Mouse (Mus musculus): ENCODE data around the gene Tcf3. TPM values are rescaled to one million over a fixed set of nuclear protein-coding genes. Genes with fewer than 3 reads are reported as not detected.

Tcf3 gene
- polyA plus RNA-seq, 1 experiment: 101 TPM

GRCm38 (mm10) chr10:80431570-80432386, 1.7 kb downstream of the Tcf3 start:
- H3K4me3 ChIP-seq (ENCODE audit: low read depth, low read length): peak overlapping the region; percentile 94
- no peak overlapping the region for H3K27ac ChIP-seq (ENCODE audit: insufficient read depth, low read depth, low read length)
- H3K27me3 ChIP-seq (ENCODE audit: control insufficient read depth, insufficient read depth, low read length): no peaks in the 10 kb centered on the region
- WGBS: 18% methylated on average over 16 of the region's 16 CpGs
- peaks cover 24% of the 10 kb centered on the region for H3K36me3 ChIP-seq (ENCODE audit: control insufficient read depth, insufficient read depth, low read length)
- TF ChIP-seq POLR2A (IDR thresholded peaks at IDR 0.05; ENCODE audit: low read depth, low read length) (no peak), CTCF (IDR thresholded peaks at IDR 0.05; ENCODE audit: extremely low read depth, insufficient read length, insufficient replicate concordance, low read depth, low read length) (no peak)
- peaks cover 29% of the 10 kb centered on the region for H3K4me1 ChIP-seq (ENCODE audit: control insufficient read depth, insufficient read depth, insufficient read length, low read length)

GRCm38 (mm10) chr10:80430375-80430980, 3.0 kb downstream of the Tcf3 start:
- Histone ChIP-seq H3K4me1 (ENCODE audit: control insufficient read depth, insufficient read depth, insufficient read length, low read length) (peaks cover 20% of the 10 kb centered on the region), H3K36me3 (ENCODE audit: control insufficient read depth, insufficient read depth, low read length) (peaks cover 36% of the 10 kb centered on the region), H3K27ac (ENCODE audit: insufficient read depth, low read depth, low read length) (0 out of 2 replicates have a peak overlapping the region, but pooled peaks have one; percentile 9), H3K27me3 (ENCODE audit: control insufficient read depth, insufficient read depth, low read length) (no peaks in the 10 kb centered on the region), H3K4me3 (ENCODE audit: low read depth, low read length) (no peak overlapping the region)
- WGBS: 65% methylated on average over 8 of the region's 8 CpGs
- TF ChIP-seq POLR2A (IDR thresholded peaks at IDR 0.05; ENCODE audit: low read depth, low read length) (no peak), CTCF (IDR thresholded peaks at IDR 0.05; ENCODE audit: extremely low read depth, insufficient read length, insufficient replicate concordance, low read depth, low read length) (no peak)

GRCm38 (mm10) chr10:80429800-80430199, 3.6 kb downstream of the Tcf3 start:
- TF ChIP-seq POLR2A (IDR thresholded peaks at IDR 0.05; ENCODE audit: low read depth, low read length) (no peak), CTCF (IDR thresholded peaks at IDR 0.05; ENCODE audit: extremely low read depth, insufficient read length, insufficient replicate concordance, low read depth, low read length) (no peak)
- peaks cover 42% of the 10 kb centered on the region for H3K36me3 ChIP-seq (ENCODE audit: control insufficient read depth, insufficient read depth, low read length)
- H3K27me3 ChIP-seq (ENCODE audit: control insufficient read depth, insufficient read depth, low read length): no peaks in the 10 kb centered on the region
- H3K4me3 ChIP-seq (ENCODE audit: low read depth, low read length): no peak overlapping the region
- 0 out of 2 replicates have a peak overlapping the region, but pooled peaks have one; percentile 9 for H3K27ac ChIP-seq (ENCODE audit: insufficient read depth, low read depth, low read length)
- H3K4me1 ChIP-seq (ENCODE audit: control insufficient read depth, insufficient read depth, insufficient read length, low read length): peaks cover 13% of the 10 kb centered on the region
- WGBS: 89% methylated on average over 8 of the region's 8 CpGs

- Histone ChIP-seq H3K27me3 (ENCODE audit: control insufficient read depth, insufficient read depth, low read length) (no peaks in the 10 kb centered on the region), H3K27ac (ENCODE audit: insufficient read depth, low read depth, low read length) (no peak overlapping the region), H3K36me3 (ENCODE audit: control insufficient read depth, insufficient read depth, low read length) (peaks cover 47% of the 10 kb centered on the region), H3K4me3 (ENCODE audit: low read depth, low read length) (no peak overlapping the region), H3K4me1 (ENCODE audit: control insufficient read depth, insufficient read depth, insufficient read length, low read length) (peaks cover 41% of the 10 kb centered on the region)
- TF ChIP-seq CTCF (IDR thresholded peaks at IDR 0.05; ENCODE audit: extremely low read depth, insufficient read length, insufficient replicate concordance, low read depth, low read length) (no peak), POLR2A (IDR thresholded peaks at IDR 0.05; ENCODE audit: low read depth, low read length) (no peak)
- WGBS: 93% methylated on average over 3 of the region's 3 CpGs
Measured at GRCm38 (mm10) chr10:80425041-80425440, 8.4 kb downstream of the Tcf3 start.

GRCm38 (mm10) chr10:80423562-80423961, 9.9 kb downstream of the Tcf3 start:
- Histone ChIP-seq H3K27me3 (ENCODE audit: control insufficient read depth, insufficient read depth, low read length) (no peaks in the 10 kb centered on the region), H3K36me3 (ENCODE audit: control insufficient read depth, insufficient read depth, low read length) (peaks cover 44% of the 10 kb centered on the region), H3K4me1 (ENCODE audit: control insufficient read depth, insufficient read depth, insufficient read length, low read length) (peaks cover 55% of the 10 kb centered on the region), H3K4me3 (ENCODE audit: low read depth, low read length) (no peak overlapping the region), H3K27ac (ENCODE audit: insufficient read depth, low read depth, low read length) (peak overlapping the region; percentile 27; the same call in 1 of the 2 replicates)
- 29% methylated on average over 4 of the region's 4 CpGs for WGBS
- no peak for TF ChIP-seq POLR2A (IDR thresholded peaks at IDR 0.05; ENCODE audit: low read depth, low read length)
- TF ChIP-seq CTCF (IDR thresholded peaks at IDR 0.05; ENCODE audit: extremely low read depth, insufficient read length, insufficient replicate concordance, low read depth, low read length): no peak

GRCm38 (mm10) chr10:80421651-80422472, 11.6 kb downstream of the Tcf3 start:
- peak overlapping the region; percentile 27 for H3K4me3 ChIP-seq (ENCODE audit: low read depth, low read length)
- H3K27ac ChIP-seq (ENCODE audit: insufficient read depth, low read depth, low read length): peak overlapping the region; percentile 69
- TF ChIP-seq CTCF (IDR thresholded peaks at IDR 0.05; ENCODE audit: extremely low read depth, insufficient read length, insufficient replicate concordance, low read depth, low read length) (no peak), POLR2A (IDR thresholded peaks at IDR 0.05; ENCODE audit: low read depth, low read length) (no peak; the same call in 1 of the 2 replicates)
- peaks cover 57% of the 10 kb centered on the region for H3K4me1 ChIP-seq (ENCODE audit: control insufficient read depth, insufficient read depth, insufficient read length, low read length)
- no peaks in the 10 kb centered on the region for H3K27me3 ChIP-seq (ENCODE audit: control insufficient read depth, insufficient read depth, low read length)
- peaks cover 45% of the 10 kb centered on the region for H3K36me3 ChIP-seq (ENCODE audit: control insufficient read depth, insufficient read depth, low read length)
- 40% methylated on average over 9 of the region's 9 CpGs for WGBS

Data from small intestine, adult 2 months (tissue).